Mouse (Mus musculus): Measurements from ENCODE around the gene Gm42878.

Gm42878 gene

DNA sequence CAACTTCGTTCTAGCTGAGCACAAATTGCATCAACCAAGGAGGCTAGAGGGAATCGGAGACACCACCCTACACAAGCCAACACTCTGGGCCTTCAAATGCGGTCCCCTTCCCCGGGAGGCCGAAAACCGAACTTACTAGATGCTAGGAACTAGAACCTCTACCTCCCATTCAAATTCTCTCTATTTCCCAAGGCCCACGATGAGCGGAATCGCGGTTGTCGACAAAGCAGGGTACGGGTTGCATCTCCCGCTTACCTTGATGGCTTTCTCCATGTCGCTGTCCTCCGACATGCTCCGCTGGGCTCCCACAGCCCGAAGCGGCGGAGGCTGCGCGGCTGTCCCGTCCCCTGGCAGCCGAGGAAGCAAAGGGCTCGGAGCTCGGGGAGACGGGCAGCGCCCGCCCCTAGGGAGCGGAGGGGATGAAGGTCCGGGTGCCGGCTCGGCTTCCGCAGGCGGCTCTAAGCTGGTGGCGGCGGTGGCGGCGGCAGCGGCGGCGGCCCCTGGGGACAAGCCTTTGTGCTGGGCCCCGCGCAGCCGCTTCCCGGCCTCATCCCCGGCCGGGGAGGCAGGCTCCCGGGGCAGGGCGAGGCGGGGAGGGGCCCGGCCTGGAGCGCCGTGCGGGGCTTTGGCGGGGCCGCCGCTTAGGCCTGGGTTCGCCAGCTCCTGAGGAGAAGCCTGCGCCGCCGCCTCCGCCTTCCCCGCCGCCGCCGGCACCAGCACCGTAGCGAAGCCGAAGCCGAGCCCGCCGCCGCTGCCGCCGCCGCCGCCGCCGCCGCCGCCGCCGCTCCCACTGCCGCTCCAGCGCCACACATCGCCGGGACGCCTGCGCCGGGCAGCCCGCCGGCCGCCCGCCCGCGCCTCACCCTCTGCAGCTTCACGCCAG is at the start of gene Gm42878, which contains the start of gene Adam1a:
Gene Gm42878 (minus strand): TSS at position 573 of the 883 bp plus-strand sequence.
Gene Adam1a (minus strand): TSS at position 573 of the 883 bp plus-strand sequence.
- peak; percentile 18 for DNase-seq (ENCODE audit: low spot score)

DNA sequence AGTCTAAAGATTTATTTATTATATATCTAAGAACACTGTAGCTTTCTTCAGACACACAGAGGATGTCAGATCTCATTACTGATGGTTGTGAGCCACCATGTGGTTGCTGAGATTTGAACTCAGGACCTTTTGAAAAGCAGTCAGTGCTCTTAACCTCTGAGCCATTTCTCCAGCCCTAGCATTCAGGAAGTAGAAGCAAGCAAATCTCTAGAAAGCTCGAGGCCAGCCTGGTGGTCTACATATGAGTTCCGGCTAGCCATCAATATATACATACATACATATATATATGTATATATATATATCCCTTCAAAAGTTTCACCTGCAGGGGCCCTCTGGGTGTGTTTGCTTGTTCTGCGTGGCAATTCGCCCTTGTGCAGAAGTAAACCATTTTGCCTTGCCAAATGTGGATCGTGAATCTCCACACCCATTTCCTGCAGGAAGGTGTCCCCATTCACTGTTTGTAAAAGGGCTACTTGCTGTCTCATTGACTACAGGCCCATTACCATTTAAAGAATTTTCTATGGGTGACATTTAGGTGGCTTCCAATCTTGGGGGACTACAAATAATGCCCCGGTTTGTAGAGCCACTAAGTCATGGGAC is 49.5 kb upstream of the Gm42878 start:
- no peak for DNase-seq (ENCODE audit: low spot score)

DNA sequence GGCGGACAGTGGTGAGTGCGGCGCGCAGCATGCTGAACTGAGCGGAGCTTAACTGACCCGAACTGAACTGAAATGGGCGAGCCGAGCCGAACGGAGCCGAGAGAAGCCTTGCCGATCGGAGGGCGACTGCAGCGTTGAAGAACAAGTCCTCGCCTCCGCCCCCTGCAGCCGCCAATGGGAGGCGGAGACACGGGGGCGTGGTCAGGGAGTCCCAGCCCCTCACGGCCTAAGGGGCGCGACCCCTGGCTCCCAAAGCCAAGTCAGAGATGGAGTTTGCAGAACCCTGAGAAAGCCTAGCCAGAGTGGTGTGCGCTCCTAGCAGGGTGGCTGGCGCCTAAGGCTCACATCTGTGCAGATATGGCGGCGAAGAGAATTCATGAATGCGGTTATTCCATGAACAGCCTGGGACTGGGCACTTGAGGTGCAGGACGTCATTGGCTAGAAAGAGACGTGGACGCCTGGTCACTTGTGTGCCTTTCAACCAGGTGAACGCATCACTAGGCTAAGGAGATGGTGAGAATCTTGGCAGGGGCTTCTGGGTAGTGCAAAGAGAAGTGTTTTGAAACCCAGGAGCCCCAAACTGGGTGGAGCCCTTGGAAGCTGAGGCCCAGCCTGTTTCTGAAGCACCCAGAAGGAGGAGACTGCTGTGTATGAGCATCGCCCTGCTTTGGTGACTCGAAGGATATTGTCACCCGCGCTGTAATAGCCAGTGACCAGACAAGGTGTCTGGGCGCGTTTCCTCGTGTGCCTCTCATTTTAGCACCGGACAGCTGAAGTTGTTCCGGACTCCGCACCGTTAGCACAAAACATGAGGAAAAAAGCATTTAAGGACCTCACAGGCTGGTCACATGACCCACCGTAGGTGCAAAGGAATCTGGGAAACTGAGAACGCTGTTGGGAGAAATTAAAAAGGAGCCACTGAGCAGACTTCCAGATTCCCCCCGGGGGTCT is 48.4 kb upstream of the Gm42878 start, which contains the start of gene Aldh2:
Gene Aldh2 (minus strand): TSS at position 374 of the 951 bp plus-strand sequence.
- DNase-seq (ENCODE audit: low spot score): peak; percentile 80

DNA sequence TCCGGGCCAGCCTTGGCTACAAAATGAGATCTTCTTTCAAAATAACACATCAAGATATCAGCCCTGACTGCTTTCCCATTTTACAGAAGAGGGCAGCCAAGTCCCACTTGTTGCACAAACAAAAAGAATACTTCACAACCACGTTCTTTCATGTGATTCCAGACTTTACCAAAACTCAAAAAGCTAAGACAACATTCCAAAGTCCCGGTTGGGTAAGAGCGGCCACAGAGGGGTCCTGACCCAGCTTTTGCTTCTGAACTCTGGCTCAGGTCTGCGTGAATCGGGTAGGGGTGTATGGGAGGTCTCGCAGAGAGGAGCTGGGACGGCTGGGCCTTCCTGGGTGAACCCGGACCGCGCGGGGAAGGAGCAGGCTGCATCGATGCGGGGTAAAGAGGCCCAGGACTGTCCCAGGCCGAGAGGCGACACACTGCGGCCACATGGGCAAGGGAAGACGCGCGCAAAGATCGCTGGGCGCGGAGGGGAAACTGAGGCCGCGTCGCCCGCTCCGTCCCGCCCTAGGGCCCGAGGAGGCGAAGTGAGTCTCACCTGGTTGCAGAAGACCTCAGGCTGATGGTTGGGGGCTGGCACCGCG is 47.6 kb upstream of the Gm42878 start:
- DNase-seq (ENCODE audit: low spot score): no peak

GRCm38 (mm10) chr5:121592064-121592815 is 47.0 kb upstream of the Gm42878 start:
- DNase-seq (ENCODE audit: low spot score): no peak

DNA sequence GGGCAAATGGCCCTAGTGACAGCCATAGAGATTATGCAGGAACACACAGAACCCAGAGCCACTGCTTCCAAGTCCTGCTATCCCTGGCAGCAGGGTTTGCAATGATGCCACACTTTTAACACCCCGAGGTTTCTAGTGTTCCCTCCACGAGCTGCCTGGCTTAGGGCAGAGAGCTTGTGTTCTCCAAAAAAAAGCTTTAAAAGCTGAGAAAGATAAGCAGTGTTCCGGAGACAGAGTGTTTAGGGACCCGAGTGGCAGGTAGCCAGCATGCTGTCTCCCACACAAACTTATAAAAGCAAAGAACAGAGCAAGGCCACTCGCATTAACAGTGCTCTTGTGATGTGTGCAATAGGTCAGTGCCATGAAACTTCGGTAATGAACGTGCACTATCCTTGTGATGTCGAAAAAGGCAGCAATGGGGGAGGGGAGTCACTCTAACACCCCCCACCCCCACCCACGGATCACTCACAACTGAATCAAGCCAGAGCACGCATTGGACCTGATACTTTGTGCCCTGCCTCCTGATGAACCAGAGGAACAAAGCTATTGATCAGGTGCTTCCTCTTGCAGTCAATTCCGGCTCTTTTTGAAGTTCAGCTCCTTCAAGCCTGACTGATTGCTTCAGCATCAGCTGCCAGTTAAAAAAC is 46.3 kb upstream of the Gm42878 start:
- no peak for DNase-seq (ENCODE audit: low spot score)

- DNase-seq (ENCODE audit: low spot score): no peak
Measured at GRCm38 (mm10) chr5:121589928-121590327, 44.6 kb upstream of the Gm42878 start.

GRCm38 (mm10) chr5:121586400-121587039 is 41.2 kb upstream of the Gm42878 start:
- DNase-seq (ENCODE audit: low spot score): no peak

DNA sequence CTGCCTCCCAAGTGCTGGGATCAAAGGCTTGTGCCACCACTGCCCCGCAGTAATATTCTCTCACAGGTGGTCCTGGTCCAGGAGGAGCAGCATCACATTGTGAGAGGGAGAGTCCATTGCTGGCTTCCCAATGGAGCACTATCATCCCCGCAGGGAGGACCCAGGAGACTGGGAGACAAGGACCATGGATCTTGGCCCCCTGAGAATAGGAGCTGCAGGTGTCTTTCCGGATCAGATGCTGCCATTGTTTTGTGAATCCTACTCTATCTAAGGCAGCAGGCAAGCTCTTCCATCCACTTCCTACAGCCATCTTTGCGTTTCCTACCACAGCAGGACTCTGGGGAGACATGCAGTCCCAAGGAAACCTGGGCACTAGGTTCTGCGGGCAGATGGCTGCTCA is 40.4 kb upstream of the Gm42878 start:
- DNase-seq (ENCODE audit: low spot score): no peak

GRCm38 (mm10) chr5:121585005-121585404 is 39.7 kb upstream of the Gm42878 start:
- DNase-seq (ENCODE audit: low spot score): no peak

DNA sequence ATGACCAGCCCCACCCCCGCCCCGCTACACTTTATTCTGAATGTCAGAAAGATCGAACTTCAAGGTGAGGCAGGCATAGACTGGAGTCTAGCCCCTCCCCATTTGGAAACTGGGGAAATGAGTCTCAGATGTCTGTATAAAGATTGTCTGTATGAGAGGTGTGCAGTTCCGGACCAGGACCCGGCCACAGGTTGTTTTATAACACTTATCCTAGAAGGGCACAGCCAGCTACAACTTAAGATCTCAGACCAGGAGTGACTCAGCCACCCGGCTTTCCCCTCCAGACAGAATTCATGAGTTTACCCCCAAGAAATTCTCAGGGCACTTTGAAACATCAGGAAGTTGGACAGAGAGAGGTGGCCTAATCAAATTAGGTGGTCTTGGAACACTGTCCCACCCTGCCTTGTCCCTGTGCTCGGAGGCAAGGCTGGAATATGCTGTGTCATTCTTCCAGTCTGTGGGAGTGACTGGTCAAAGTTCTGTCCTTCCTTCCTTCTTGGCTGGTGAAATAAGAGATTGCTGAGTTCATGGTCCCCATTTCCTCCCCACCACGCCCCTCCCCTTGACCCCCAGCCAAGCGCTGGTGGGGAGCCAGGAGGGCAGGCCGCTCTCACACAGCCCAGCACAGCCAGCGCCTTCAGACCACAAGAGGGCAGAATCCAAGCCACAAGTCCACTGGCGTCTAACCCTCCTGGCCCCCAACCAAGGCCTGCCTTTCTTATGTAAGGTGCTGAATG is 38.7 kb upstream of the Gm42878 start:
- DNase-seq (ENCODE audit: low spot score): peak; percentile 92

GRCm38 (mm10) chr5:121581945-121582344 is 36.7 kb upstream of the Gm42878 start:
- no peak for DNase-seq (ENCODE audit: low spot score)

DNA sequence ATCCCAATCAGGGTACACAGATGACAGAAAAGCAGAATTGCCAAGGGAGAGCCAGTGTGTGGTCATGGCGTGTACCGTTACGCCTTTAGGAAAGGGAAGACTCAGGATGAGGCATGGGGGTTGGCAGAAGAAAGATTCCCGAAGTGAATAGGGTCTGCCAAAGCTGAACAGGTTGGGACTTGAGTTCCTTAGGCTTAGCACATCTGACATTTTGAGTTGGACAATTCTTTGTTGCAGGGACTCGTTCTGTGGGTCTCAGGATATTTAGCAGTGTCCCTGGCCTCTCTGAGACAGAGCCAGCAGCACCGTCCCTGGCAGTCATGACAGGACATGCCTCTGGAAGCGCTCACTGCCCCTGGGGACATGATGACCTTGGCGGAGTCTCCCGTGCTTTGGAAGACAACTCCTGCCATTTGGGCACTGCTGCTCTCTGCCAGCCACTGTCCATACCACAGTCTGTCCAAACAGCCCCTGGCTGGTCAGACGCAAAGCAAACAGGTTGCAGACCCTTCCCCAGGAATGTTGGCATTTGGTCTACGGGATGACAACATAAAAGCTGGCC is 31.7 kb upstream of the Gm42878 start:
- no peak for DNase-seq (ENCODE audit: low spot score)

DNA sequence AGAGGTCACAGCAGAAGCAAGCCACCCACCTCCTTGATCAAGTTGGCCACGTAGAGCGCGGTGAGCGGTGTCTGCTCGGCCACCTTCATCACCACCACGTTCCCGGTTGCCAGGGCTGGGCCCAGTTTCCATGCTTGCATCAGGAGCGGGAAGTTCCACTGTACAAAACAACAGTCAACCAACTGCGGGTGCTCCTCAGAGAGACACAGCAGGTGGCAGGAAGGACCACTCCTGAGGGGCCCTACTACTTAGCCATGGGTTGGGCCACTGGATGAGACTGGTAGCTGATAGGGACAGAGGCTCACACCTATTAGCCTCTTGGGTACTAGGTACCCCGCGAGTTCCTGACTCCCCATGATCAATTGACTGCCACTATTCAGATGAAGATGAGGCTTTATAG is 30.6 kb upstream of the Gm42878 start:
- no peak for DNase-seq (ENCODE audit: low spot score)

- no peak for DNase-seq (ENCODE audit: low spot score)
Measured at GRCm38 (mm10) chr5:121574145-121574544, 28.9 kb upstream of the Gm42878 start.

- no peak for DNase-seq (ENCODE audit: low spot score)
Measured at GRCm38 (mm10) chr5:121570787-121571186, 25.5 kb upstream of the Gm42878 start.

DNA sequence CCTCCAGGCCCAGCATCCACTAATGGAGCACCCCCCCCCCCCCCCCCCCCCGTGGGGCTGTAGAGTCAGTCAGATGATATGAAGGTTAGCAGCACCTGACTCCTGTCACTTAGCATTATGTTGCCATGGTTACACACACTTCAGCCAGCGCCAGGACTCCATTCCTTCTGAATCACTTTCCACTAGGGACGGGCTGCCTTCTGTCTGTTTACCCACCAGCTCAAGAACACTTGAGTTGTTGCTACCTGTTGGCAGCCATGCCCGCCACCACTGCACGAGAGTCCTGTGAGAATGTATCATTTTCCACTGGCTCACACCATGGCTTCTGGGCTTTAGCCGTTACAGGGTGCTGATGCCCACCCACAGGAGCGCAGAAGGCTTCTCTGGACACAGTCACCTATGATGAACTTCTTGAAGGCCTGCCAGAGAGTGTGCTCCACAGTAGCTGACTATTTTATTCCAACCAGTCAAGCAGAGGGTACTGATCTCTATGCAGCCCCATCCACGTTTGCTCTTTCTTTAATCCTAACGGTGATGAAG is 24.7 kb upstream of the Gm42878 start:
- DNase-seq (ENCODE audit: low spot score): no peak

DNA sequence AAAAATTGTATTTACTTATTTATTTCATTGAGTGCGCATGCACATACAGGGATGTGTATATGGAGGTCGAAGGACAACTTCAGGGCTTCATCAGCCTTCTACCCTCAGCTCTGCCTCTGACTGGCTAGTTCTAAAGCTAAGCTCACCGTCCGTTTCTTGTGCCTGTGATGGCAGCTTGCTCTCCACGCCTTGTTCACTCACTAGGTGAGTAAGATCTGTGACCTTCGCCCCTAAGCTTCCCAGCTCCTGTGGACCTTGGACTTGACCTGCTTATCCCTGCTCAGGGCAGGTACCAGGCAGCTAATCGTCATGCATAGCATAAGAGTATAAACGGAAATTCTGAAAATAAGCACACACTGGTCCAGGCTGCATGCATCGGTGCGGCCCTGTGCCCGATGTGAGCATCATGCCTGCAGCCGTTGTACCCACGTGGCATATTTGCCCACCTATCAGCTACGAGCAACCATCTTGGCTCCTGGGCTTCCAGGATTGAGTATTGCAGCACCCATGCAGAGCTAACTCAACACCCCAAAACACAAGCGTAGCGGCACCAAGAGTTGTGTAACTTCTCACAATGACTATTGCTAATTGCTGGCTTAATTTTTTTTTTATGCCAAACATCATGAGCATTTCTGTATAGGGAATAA is 20.9 kb upstream of the Gm42878 start:
- no peak for DNase-seq (ENCODE audit: low spot score)

Data from ovary, postnatal 14 days (tissue).